Mouse (Mus musculus) lung, postnatal 0 days (tissue): ENCODE measurements around the gene Sos2.

ENCODE experiments used
- CTCF ChIP-seq: IDR thresholded peaks from 2 replicates; pipeline ENCODE4 v1.5.1; 2016; ENCODE audit warnings: antibody characterized with exemption, mild to moderate bottlenecking
- EP300 ChIP-seq: IDR thresholded peaks from 2 replicates; pipeline ENCODE4 v1.6.1; 2016; ENCODE audit warnings: antibody characterized with exemption, mild to moderate bottlenecking, control low read depth

DNA sequence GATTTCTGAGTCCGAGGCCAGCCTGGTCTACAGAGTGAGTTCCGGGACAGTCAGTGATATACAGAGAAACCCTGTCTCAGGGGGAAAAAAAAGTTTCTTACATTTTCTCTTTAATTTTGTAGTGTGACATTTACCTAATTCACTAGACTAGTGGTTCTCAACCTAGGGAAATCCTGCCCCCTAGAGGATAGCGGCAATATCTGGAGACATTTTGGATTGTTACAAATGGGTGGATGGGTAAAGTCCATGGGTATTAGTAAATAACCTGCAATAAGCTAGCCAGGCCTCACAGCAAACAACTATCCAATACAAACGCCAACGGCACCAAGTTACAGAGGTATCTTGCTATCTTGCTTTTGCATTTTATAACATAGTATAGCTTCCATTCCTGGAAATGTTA lies 15.1 kb upstream of the Sos2 start:
- TF ChIP-seq CTCF (peak; percentile 79), EP300 (no peak)
